Mouse (Mus musculus) midbrain, embryonic 11.5 days (tissue): ENCODE measurements around the gene Sgsm2. TPM values are rescaled to one million over a fixed set of nuclear protein-coding genes. Genes with fewer than 3 reads are reported as not detected.
A peak's percentile ranks its signal among the peaks of the same experiment; 100 is the strongest.

Source experiments
- ATAC-seq: fragments of 200-750 bp; cut with Nextera tagmentation; 2 replicates; pipeline ENCODE4 v1.8.0; 2017; ENCODE audit warnings: moderate TSS enrichment, moderate library complexity; ENCODE audit not compliant: low FRiP score
- DNase-seq: peaks from one replicate; pipeline ENCODE4 v3.0.0; 2015; ENCODE audit warnings: low spot score; ENCODE audit errors: missing footprints
- H3K27ac ChIP-seq: fragments of 300-500 bp; sonication (generic); 2 replicates; pipeline ENCODE4 v1.5.1; 2014; ENCODE audit warnings: low read depth, low read length
- H3K27me3 ChIP-seq: fragments of 300-500 bp; sonication (generic); 2 replicates; pipeline ENCODE4 v1.6.1; 2014; ENCODE audit warnings: mild to moderate bottlenecking, low read length, moderate library complexity, mixed read lengths; ENCODE audit not compliant: control insufficient read depth, insufficient read depth
- H3K36me3 ChIP-seq: fragments of 300-500 bp; sonication (generic); 2 replicates; pipeline ENCODE4 v1.6.1; 2014; ENCODE audit warnings: mild to moderate bottlenecking, low read length, moderate library complexity, mixed read lengths; ENCODE audit not compliant: control insufficient read depth, insufficient read depth
- H3K4me1 ChIP-seq: fragments of 300-500 bp; sonication (generic); 2 replicates; pipeline ENCODE4 v1.6.1; 2014; ENCODE audit warnings: low read length; ENCODE audit not compliant: control insufficient read depth, insufficient read depth
- H3K4me2 ChIP-seq: fragments of 300-500 bp; sonication (generic); 2 replicates; pipeline ENCODE4 v1.6.1; 2014; ENCODE audit warnings: mild to moderate bottlenecking, moderate library complexity
- H3K4me3 ChIP-seq: fragments of 300-500 bp; sonication (generic); 2 replicates; pipeline ENCODE4 v1.5.1; 2014; ENCODE audit warnings: low read depth, low read length
- H3K9ac ChIP-seq: fragments of 300-500 bp; sonication (generic); 2 replicates; pipeline ENCODE4 v1.6.1; 2014; ENCODE audit warnings: low read length
- H3K9me3 ChIP-seq: fragments of 300-500 bp; sonication (generic); 2 replicates; pipeline ENCODE4 v1.6.1; 2016; ENCODE audit warnings: low read length; ENCODE audit not compliant: control insufficient read depth
- WGBS: fragments of 180-500 bp; shearing (Covaris S2); extraction: QIAGEN DNeasy Blood & Tissue Kit; methylation state at CpG from one replicate; pipeline ENCODE4 v1.1.7; 2014; 5-methylcytosine and 5-hydroxymethylcytosine counted together
- polyA plus RNA-seq: library from polyadenylated mRNA; unstranded; fragments of >200 nt; fragmentation: Nextera tagmentation; extraction: Ambion mirVana; gene quantifications from 2 replicates; pipeline ENCODE4 v1.2.1, GENCODE M21; 2014

Sgsm2 gene
- polyA plus RNA-seq, result 5.8 and 6.8 TPM in 2 replicates

DNA sequence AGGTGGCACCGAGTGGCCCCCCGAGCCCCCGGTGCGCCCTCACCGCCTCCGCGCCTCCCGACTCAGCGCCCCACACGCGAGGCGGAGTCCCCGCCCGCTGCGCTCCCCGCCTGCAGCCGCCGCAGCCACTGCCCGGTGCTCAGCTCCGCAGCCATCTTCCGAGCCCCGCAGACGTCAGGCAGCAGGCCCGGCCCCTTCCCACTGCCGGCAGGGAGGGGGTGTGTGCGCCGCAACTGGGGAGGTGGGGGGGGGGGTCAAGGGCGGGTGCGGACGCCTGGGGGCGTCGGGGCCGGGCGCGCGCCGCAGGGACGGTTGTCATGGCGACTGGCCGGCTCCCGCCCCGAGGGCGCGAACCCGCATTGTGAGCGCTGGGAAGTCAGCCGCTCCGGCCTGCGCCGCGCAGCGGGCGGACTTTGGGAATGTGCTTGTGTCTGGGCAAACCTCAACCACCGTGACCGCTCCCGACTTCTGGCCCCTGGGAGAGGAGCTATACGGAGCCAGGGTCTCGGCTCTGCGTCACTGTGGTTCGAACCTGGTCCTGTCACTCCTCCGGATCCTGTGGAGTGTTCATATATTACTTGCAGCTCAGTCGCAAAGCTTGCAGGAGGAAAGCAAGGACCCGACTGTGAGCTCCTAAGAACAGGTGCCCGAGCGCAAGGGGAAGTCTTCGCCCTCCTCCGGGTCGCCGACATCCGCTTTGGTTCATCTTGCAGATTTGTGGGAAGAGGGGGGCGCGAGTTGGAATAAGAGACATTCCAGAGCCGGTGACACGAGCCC is at the start of gene Sgsm2:
Gene Sgsm2 (minus strand): TSS at position 160 of the 777 bp plus-strand sequence.
- ATAC-seq (peak; percentile 86), DNase-seq (peak; percentile 98)
- Histone ChIP-seq H3K9me3 (no peaks in the 10 kb centered on the region), H3K4me1 (peaks cover 6% of the 10 kb centered on the region), H3K27me3 (no peaks in the 10 kb centered on the region), H3K36me3 (peaks cover 13% of the 10 kb centered on the region), H3K4me2 (peak within 1 kb of the TSS; percentile 89), H3K27ac (peak within 1 kb of the TSS; percentile 64), H3K9ac (peak within 1 kb of the TSS; percentile 83), H3K4me3 (peak within 1 kb of the TSS; percentile 85)
- WGBS, result under 1% methylated on average over 61 of the region's 74 CpGs

DNA sequence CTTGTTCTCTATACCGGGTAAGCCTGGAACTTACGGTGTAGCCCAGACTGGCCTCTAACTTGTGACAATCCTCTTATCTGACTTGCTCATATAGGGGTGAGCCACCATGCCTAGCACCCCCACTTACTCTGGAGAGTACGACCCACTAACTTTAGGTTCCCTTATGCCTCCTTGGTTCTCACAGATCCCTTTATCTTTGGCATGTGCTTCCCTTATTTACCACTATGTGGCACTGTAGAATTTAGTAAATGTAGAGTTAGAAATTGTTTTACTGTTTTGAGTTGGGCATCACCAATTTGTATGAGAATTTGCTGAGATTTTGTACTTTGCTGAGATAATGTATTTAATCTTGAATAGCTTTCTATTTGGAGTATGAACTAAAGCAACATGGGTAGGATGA is 49.5 kb upstream of the Sgsm2 start:
- DNase-seq, result no peak
- ATAC-seq, result no peak
- no peak overlapping the region for H3K9ac ChIP-seq
- H3K27me3 ChIP-seq, result no peaks in the 10 kb centered on the region
- no peaks in the 10 kb centered on the region for H3K9me3 ChIP-seq
- H3K4me2 ChIP-seq, result no peak overlapping the region
- H3K36me3 ChIP-seq, result peaks cover 7% of the 10 kb centered on the region; the same call in 1 of the 2 replicates
- no peak overlapping the region for H3K4me3 ChIP-seq
- 86% methylated on average over 3 of the region's 3 CpGs for WGBS
- H3K27ac ChIP-seq, result no peak overlapping the region
- no peaks in the 10 kb centered on the region for H3K4me1 ChIP-seq

DNA sequence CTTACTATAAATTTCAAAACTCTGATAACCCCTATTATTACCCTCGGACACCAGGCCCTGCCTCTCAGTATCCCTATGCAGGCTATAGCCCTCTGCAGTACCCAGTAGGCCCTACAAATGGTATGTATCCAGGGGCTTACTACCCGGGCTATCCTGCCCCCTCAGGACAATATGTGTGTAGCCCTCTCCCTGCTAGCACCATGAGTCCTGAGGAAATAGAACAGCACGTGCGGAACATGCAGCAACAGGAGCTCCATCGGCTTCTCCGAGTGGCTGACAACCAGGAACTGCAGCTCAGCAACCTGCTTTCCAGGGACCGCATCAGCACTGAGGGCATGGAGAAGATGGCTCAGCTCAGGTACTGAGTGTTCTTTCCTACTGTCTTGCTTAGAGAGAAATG is 33.5 kb upstream of the Sgsm2 start:
- no peak overlapping the region for H3K27ac ChIP-seq
- H3K27me3 ChIP-seq, result no peaks in the 10 kb centered on the region
- no peak for DNase-seq
- 92% methylated on average over 7 of the region's 7 CpGs for WGBS
- ATAC-seq, result no peak
- peaks cover 9% of the 10 kb centered on the region for H3K4me1 ChIP-seq
- no peaks in the 10 kb centered on the region for H3K9me3 ChIP-seq
- H3K4me2 ChIP-seq, result no peak overlapping the region
- no peak overlapping the region for H3K9ac ChIP-seq
- no peak overlapping the region for H3K4me3 ChIP-seq
- peaks cover 17% of the 10 kb centered on the region for H3K36me3 ChIP-seq

DNA sequence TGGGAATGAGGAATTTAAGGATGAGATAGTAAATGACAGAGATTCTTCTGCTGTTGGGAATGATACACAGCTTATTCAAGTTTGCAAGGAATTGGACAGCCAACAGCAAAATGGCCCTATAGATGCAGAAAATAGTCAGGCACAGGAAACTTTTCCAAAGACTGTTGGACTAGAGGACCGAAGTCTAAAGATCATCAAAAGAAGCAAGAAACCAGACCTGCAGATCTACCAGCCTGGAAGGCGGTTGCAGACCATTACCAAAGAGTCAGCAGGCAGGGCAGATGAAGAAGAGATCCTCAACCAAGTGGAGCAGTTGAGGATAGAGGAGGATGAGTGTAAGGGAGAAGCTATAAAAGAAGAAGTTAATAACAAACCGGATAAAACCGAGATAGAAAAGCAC is 32.3 kb upstream of the Sgsm2 start:
- Histone ChIP-seq H3K4me1 (peaks cover 14% of the 10 kb centered on the region), H3K4me2 (no peak overlapping the region), H3K9ac (no peak overlapping the region), H3K27me3 (no peaks in the 10 kb centered on the region), H3K36me3 (peaks cover 10% of the 10 kb centered on the region), H3K9me3 (no peaks in the 10 kb centered on the region), H3K27ac (no peak overlapping the region), H3K4me3 (no peak overlapping the region)
- DNase-seq (no peak), ATAC-seq (no peak)
- WGBS, result 87% methylated on average over 4 of the region's 4 CpGs

DNA sequence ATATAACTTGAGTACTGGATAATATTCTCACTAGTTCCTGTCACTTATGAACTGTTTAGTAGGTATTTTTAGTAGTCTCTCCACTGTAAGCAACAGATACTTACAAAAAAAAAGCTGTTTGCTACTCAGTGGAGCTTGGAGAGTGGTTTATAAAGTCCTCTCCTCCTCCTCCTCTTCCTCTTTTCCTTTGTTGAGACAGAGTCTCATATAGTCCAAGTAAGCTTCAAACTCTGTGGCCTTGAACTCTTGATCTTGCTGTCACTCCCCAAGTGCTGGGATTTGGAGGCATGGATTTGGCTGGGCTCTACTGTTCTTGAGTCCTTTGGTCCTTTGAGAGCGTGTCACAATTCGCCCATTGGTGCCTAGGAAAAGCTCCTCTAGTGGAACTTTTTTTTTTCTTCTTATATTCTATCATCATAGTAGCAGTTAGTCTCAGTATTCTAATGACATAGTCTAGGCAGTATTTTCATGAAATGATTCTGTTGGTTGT is 30.4 kb upstream of the Sgsm2 start:
- ATAC-seq (no peak), DNase-seq (no peak)
- no peaks in the 10 kb centered on the region for H3K27me3 ChIP-seq
- no peak overlapping the region; the same call in 1 of the 2 replicates for H3K4me2 ChIP-seq
- no peak overlapping the region for H3K9ac ChIP-seq
- H3K27ac ChIP-seq, result no peak overlapping the region
- H3K4me3 ChIP-seq, result no peak overlapping the region
- no peaks in the 10 kb centered on the region for H3K9me3 ChIP-seq
- peaks cover 14% of the 10 kb centered on the region for H3K4me1 ChIP-seq
- peaks cover 5% of the 10 kb centered on the region; the same call in 1 of the 2 replicates for H3K36me3 ChIP-seq
- 90% methylated on average over 2 of the region's 2 CpGs for WGBS

DNA sequence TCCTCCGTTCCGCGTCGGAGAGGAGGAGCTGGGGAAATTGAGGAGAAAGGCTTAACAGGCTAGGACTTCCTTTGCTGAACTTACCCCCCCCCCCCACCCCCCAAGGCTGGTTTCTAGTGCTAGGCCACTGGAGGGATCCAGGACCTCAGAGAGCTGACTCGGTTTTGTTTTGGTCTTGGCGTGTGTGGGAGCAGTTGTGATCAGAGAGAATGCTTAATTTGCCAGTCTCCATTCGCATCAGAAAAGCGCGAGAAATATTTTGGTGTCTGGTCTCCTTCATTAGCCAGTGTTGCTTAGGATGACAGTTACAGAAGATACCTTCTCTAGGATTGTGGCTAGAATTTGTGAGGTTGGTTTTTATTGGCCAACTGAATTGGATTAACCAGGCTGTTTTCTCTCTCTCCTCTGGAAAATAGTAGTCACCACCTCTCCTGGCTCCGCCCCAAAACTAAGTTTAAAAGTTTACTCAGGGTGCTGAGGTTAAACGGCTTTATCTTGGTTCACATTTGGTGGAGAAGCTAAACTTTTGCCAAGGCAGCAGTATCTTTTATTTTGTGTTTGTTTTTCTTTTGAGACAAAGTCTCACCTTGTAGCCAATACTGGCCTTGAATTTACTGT is 29.6 kb upstream of the Sgsm2 start:
- 10% methylated on average over 11 of the region's 11 CpGs for WGBS
- Histone ChIP-seq H3K4me3 (peak overlapping the region; percentile 91), H3K9ac (peak overlapping the region; percentile 78), H3K4me2 (peak overlapping the region; percentile 71), H3K9me3 (no peaks in the 10 kb centered on the region), H3K27me3 (no peaks in the 10 kb centered on the region), H3K36me3 (peaks cover 5% of the 10 kb centered on the region; the same call in 1 of the 2 replicates), H3K27ac (peak overlapping the region; percentile 96), H3K4me1 (peaks cover 14% of the 10 kb centered on the region)
- no peak for DNase-seq
- no peak for ATAC-seq

DNA sequence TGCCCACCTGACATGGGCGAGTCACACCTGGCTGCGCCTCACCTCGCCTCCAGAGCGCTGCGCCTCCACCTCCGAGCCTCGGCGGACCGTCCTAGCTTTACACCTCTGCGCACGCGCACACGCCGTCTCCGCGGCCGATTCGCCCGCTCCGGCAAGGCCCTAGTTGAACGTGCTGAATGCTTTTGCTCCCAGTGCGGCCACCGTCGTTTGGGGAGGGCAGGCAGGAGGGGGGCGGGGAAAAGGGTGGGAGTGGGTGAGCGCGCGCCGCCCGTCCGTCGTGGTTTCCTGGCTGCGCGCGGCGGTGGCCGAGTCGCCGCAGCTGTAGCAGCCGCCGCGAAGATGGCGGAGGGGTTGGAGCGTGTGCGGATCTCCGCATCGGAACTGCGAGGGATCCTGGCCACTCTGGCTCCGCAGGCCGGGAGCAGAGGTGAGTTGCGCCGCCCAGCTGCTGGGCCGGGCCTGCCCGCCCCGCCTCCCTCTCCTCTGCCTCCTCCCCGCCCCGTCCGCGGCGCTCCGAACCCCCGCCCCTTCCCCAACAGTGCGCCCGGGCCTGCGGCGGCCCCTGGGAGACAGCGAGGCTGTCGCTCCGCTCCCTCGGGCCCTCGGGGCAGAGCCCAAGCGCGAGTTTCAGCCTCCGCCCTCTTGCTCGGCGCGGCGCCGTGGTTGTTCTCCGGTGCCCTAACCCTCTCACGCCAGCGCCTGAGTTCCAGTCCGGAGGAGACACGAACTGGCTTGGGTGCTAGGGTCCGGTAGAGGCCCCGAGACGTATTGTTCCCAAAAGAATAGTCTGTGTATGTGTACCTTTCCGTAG is 28.9 kb upstream of the Sgsm2 start, which contains the start of the genes Smg6 and Srr:
Gene Smg6 (plus strand): TSS at position 247 of the 811 bp plus-strand sequence.
Gene Srr (minus strand): TSS at position 372 of the 811 bp plus-strand sequence.
- Histone ChIP-seq H3K9ac (peak within 1 kb of the TSS; percentile 78), H3K9me3 (no peaks in the 10 kb centered on the region), H3K27me3 (no peaks in the 10 kb centered on the region), H3K4me1 (peaks cover 14% of the 10 kb centered on the region), H3K36me3 (peaks cover 5% of the 10 kb centered on the region; the same call in 1 of the 2 replicates), H3K4me3 (peak within 1 kb of the TSS; percentile 91), H3K4me2 (peak within 1 kb of the TSS; percentile 71), H3K27ac (peak within 1 kb of the TSS; percentile 96)
- under 1% methylated on average over 77 of the region's 88 CpGs for WGBS
- DNase-seq (peak; percentile 99), ATAC-seq (peak; percentile 97)

DNA sequence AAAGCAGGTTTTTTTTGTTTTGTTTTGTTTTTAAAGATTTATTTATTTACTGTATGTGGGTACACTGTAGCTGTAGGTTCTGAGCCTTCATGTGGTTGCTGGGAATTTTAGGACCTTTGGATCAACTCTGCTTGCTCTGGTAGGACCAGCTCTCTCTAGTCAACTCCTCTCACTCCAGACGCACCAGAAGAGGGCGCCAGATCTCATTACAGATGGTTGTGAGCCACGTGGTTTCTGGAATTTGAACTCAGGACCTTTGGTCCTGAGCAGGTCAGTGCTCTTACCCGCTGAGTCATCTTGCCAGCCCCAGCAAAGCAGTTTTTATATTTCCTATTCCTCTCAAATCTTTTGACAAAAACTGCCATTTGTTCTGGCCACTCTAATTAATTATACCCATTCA is 27.3 kb upstream of the Sgsm2 start:
- H3K36me3 ChIP-seq, result peaks cover under 1% of the 10 kb centered on the region; the same call in 1 of the 2 replicates
- WGBS, result 62% methylated on average over 4 of the region's 4 CpGs
- no peak overlapping the region for H3K27ac ChIP-seq
- no peaks in the 10 kb centered on the region for H3K9me3 ChIP-seq
- peak; percentile 78 for DNase-seq
- no peaks in the 10 kb centered on the region for H3K27me3 ChIP-seq
- peaks cover 14% of the 10 kb centered on the region for H3K4me1 ChIP-seq
- H3K4me3 ChIP-seq, result no peak overlapping the region
- no peak overlapping the region for H3K9ac ChIP-seq
- H3K4me2 ChIP-seq, result no peak overlapping the region
- no peak for ATAC-seq
